Mouse (Mus musculus): ENCODE measurements at regions not wholly inside any gene's neighbourhood (a gene's known extent, or its start where the extent isn't known, plus 50 kb on each side); places are given as distances from the start of the nearest gene placed in this dataset.

DNA sequence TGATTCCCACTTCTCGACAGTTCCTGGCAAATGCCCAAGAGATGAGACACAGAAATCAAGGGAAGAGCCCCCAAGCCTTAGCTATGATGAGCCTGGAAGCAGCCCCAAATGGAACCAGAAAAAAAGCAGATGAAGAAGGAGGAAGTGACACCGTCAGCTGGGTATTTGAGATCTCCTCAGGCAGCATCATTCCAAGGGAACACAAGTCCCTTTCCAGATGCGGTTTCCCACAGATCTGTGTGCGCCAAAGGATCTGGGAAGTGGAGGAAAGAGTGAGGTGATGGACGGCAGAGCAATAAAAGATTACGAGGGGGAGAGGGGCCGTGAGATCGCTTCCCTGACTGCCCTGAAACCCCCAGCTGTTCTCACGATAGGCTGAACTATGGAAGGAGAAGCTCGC, 62.7 kb downstream of the E030025P04Rik start:
- TF ChIP-seq POLR2A (IDR thresholded peaks at IDR 0.05; ENCODE audit: low read depth, low read length) (no peak), CTCF (IDR thresholded peaks at IDR 0.05; ENCODE audit: extremely low read depth, insufficient read length, insufficient replicate concordance, low read depth, low read length) (no peak)
